Mouse (Mus musculus): ENCODE data around the gene Slc3a2. TPM values are rescaled to one million over a fixed set of nuclear protein-coding genes. Genes with fewer than 3 reads are reported as not detected.
A peak's percentile ranks its signal among the peaks of the same experiment; 100 is the strongest.
"Not testable (repeated sequence)": the region's sequence is repeated elsewhere in the genome, so short reads cannot be mapped to it uniquely, and the experiment has no call there.

The Slc3a2 gene
- polyA plus RNA-seq, 1 experiment from 2014 or later, result 165 TPM

GRCm38 (mm10) chr19:8741243-8741869, 18.2 kb upstream of the Slc3a2 start, which contains the start of gene Stx5a:
Gene Stx5a (plus strand): TSS chr19:8741413.
- peak within 1 kb of the TSS; percentile 93 for H3K4me2 ChIP-seq
- H3K4me1 ChIP-seq, result peaks cover 31% of the 10 kb centered on the region
- peaks cover 38% of the 10 kb centered on the region for H3K36me3 ChIP-seq (replicated peaks)
- peak within 1 kb of the TSS; percentile 97 for H3K27ac ChIP-seq
- H3K9ac ChIP-seq, result peak within 1 kb of the TSS; percentile 71
- H3K27me3 ChIP-seq (replicated peaks), result no peaks in the 10 kb centered on the region
- ATAC-seq (replicated peaks), result peak; percentile 98
- peak within 1 kb of the TSS; percentile 75 for H3K4me3 ChIP-seq
- under 1% methylated on average over 36 of the region's 36 CpGs for WGBS
- H3K9me3 ChIP-seq, result no peaks in the 10 kb centered on the region

GRCm38 (mm10) chr19:8740603-8741002, 17.4 kb upstream of the Slc3a2 start, which contains the start of gene 1700092M07Rik:
Gene 1700092M07Rik (plus strand): TSS chr19:8740718.
- peaks cover 34% of the 10 kb centered on the region for H3K4me1 ChIP-seq

GRCm38 (mm10) chr19:8739646-8740045, 16.5 kb upstream of the Slc3a2 start:
- H3K36me3 ChIP-seq (replicated peaks), result peaks cover 23% of the 10 kb centered on the region
- ATAC-seq (replicated peaks), result no peak

More at GRCm38 (mm10) chr19:8740603-8741002, 17.4 kb upstream of the Slc3a2 start, which contains the start of gene 1700092M07Rik:
- Histone ChIP-seq H3K27me3 (replicated peaks) (no peaks in the 10 kb centered on the region), H3K9me3 (no peaks in the 10 kb centered on the region), H3K4me3 (peak within 1 kb of the TSS; percentile 75), H3K27ac (peak within 1 kb of the TSS; percentile 97), H3K36me3 (replicated peaks) (peaks cover 32% of the 10 kb centered on the region), H3K9ac (peak within 1 kb of the TSS; percentile 71), H3K4me2 (peak within 1 kb of the TSS; percentile 93)
- 69% methylated on average over 14 of the region's 14 CpGs for WGBS
- no peak for ATAC-seq (replicated peaks)

GRCm38 (mm10) chr19:8738911-8739310, 15.7 kb upstream of the Slc3a2 start:
- Histone ChIP-seq H3K9ac (no peak overlapping the region), H3K4me2 (no peak overlapping the region), H3K9me3 (no peaks in the 10 kb centered on the region), H3K27me3 (replicated peaks) (no peaks in the 10 kb centered on the region), H3K36me3 (replicated peaks) (peaks cover 23% of the 10 kb centered on the region), H3K27ac (no peak overlapping the region), H3K4me1 (peaks cover 39% of the 10 kb centered on the region), H3K4me3 (no peak overlapping the region)
- ATAC-seq (replicated peaks), result no peak
- WGBS, result 91% methylated on average over 7 of the region's 7 CpGs

More at GRCm38 (mm10) chr19:8739646-8740045, 16.5 kb upstream of the Slc3a2 start:
- Histone ChIP-seq H3K9me3 (no peaks in the 10 kb centered on the region), H3K4me2 (no peak overlapping the region), H3K9ac (no peak overlapping the region), H3K27me3 (replicated peaks) (no peaks in the 10 kb centered on the region), H3K4me3 (no peak overlapping the region), H3K4me1 (peaks cover 39% of the 10 kb centered on the region), H3K27ac (no peak overlapping the region)
- 94% methylated on average over 6 of the region's 6 CpGs for WGBS

- WGBS, result 3% methylated on average over 11 of the region's 11 CpGs
These were observed 12.9 kb upstream of the Slc3a2 start for GRCm38 (mm10) chr19:8736160-8736467.

GRCm38 (mm10) chr19:8735389-8736159, 12.4 kb upstream of the Slc3a2 start, which contains the start of gene Wdr74:
Gene Wdr74 (plus strand): TSS chr19:8735827.
- H3K4me3 ChIP-seq, result peak within 1 kb of the TSS; percentile 87
- under 1% methylated on average over 32 of the region's 32 CpGs for WGBS
- peaks cover 18% of the 10 kb centered on the region for H3K4me1 ChIP-seq
- H3K9ac ChIP-seq, result peak within 1 kb of the TSS; percentile 61
- no peaks in the 10 kb centered on the region for H3K9me3 ChIP-seq
- peak within 1 kb of the TSS; percentile 75 for H3K4me2 ChIP-seq
- peaks cover 15% of the 10 kb centered on the region; the same call in 1 of the 2 replicates for H3K36me3 ChIP-seq (replicated peaks)
- ATAC-seq (replicated peaks), result peak; percentile 95
- H3K27ac ChIP-seq, result peak within 1 kb of the TSS; percentile 86
- H3K27me3 ChIP-seq (replicated peaks), result no peaks in the 10 kb centered on the region

More at GRCm38 (mm10) chr19:8736160-8736467, 12.9 kb upstream of the Slc3a2 start:
- Histone ChIP-seq H3K36me3 (replicated peaks) (peaks cover 15% of the 10 kb centered on the region; the same call in 1 of the 2 replicates), H3K9me3 (no peaks in the 10 kb centered on the region), H3K4me1 (peaks cover 24% of the 10 kb centered on the region), H3K4me3 (peak overlapping the region; percentile 87), H3K9ac (peak overlapping the region; percentile 61), H3K27ac (peak overlapping the region; percentile 86; the same call in 1 of the 2 replicates), H3K27me3 (replicated peaks) (no peaks in the 10 kb centered on the region), H3K4me2 (peak overlapping the region; percentile 75)
- ATAC-seq (replicated peaks), result no peak

- no peak overlapping the region for H3K4me2 ChIP-seq
- H3K9ac ChIP-seq, result no peak overlapping the region
- peaks cover 14% of the 10 kb centered on the region for H3K4me1 ChIP-seq
- WGBS, result 77% methylated on average over 3 of the region's 3 CpGs
- ATAC-seq (replicated peaks), result no peak
- H3K4me3 ChIP-seq, result no peak overlapping the region
- H3K36me3 ChIP-seq (replicated peaks), result peaks cover 9% of the 10 kb centered on the region; the same call in 1 of the 2 replicates
- H3K27me3 ChIP-seq (replicated peaks), result no peaks in the 10 kb centered on the region
- no peak overlapping the region for H3K27ac ChIP-seq
- H3K9me3 ChIP-seq, result no peaks in the 10 kb centered on the region
These were observed 11.2 kb upstream of the Slc3a2 start for GRCm38 (mm10) chr19:8734334-8734733.

GRCm38 (mm10) chr19:8728335-8729099, 5.3 kb upstream of the Slc3a2 start:
- not testable (repeated sequence) for H3K36me3 ChIP-seq (replicated peaks); ATAC-seq (replicated peaks); H3K4me3 ChIP-seq; H3K27ac ChIP-seq; H3K9ac ChIP-seq; H3K4me2 ChIP-seq; H3K27me3 ChIP-seq (replicated peaks); H3K9me3 ChIP-seq
- WGBS, result 56% methylated on average over 3 of the region's 3 CpGs
- H3K4me1 ChIP-seq, result peaks cover 15% of the 10 kb centered on the region

- Histone ChIP-seq H3K9ac (no peak overlapping the region), H3K4me2 (no peak overlapping the region), H3K27ac (no peak overlapping the region), H3K4me3 (no peak overlapping the region), H3K9me3 (no peaks in the 10 kb centered on the region), H3K27me3 (replicated peaks) (no peaks in the 10 kb centered on the region), H3K4me1 (peaks cover 15% of the 10 kb centered on the region), H3K36me3 (replicated peaks) (peaks cover 8% of the 10 kb centered on the region)
- ATAC-seq (replicated peaks), result no peak
- WGBS, result 24% methylated on average over 5 of the region's 5 CpGs
These were observed 4.4 kb upstream of the Slc3a2 start for GRCm38 (mm10) chr19:8727495-8728114.

GRCm38 (mm10) chr19:8726609-8727390, 3.6 kb upstream of the Slc3a2 start:
- Histone ChIP-seq H3K4me1 (peaks cover 23% of the 10 kb centered on the region), H3K27ac (no peak overlapping the region), H3K36me3 (replicated peaks) (peaks cover 8% of the 10 kb centered on the region), H3K4me2 (no peak overlapping the region), H3K9me3 (no peaks in the 10 kb centered on the region), H3K4me3 (no peak overlapping the region), H3K9ac (no peak overlapping the region), H3K27me3 (replicated peaks) (no peaks in the 10 kb centered on the region)
- 21% methylated on average over 3 of the region's 3 CpGs for WGBS
- ATAC-seq (replicated peaks), result no peak

- peaks cover 8% of the 10 kb centered on the region for H3K36me3 ChIP-seq (replicated peaks)
- 59% methylated on average over 4 of the region's 4 CpGs for WGBS
- H3K9ac ChIP-seq, result peak overlapping the region; percentile 91; the same call in 1 of the 2 replicates
- H3K4me2 ChIP-seq, result peak overlapping the region; percentile 69; the same call in 1 of the 2 replicates
- no peak for ATAC-seq (replicated peaks)
- no peaks in the 10 kb centered on the region for H3K9me3 ChIP-seq
- H3K4me3 ChIP-seq, result peak overlapping the region; percentile 82; the same call in 1 of the 2 replicates
- H3K27me3 ChIP-seq (replicated peaks), result no peaks in the 10 kb centered on the region
- no peak overlapping the region for H3K27ac ChIP-seq
- H3K4me1 ChIP-seq, result peaks cover 32% of the 10 kb centered on the region
These were observed 2.0 kb upstream of the Slc3a2 start for GRCm38 (mm10) chr19:8725081-8725613.

Data from midbrain, embryonic 15.5 days (tissue).